Comparison of ENCODE assay signal across 7 mouse cellular contexts in the genomic region with DNA sequence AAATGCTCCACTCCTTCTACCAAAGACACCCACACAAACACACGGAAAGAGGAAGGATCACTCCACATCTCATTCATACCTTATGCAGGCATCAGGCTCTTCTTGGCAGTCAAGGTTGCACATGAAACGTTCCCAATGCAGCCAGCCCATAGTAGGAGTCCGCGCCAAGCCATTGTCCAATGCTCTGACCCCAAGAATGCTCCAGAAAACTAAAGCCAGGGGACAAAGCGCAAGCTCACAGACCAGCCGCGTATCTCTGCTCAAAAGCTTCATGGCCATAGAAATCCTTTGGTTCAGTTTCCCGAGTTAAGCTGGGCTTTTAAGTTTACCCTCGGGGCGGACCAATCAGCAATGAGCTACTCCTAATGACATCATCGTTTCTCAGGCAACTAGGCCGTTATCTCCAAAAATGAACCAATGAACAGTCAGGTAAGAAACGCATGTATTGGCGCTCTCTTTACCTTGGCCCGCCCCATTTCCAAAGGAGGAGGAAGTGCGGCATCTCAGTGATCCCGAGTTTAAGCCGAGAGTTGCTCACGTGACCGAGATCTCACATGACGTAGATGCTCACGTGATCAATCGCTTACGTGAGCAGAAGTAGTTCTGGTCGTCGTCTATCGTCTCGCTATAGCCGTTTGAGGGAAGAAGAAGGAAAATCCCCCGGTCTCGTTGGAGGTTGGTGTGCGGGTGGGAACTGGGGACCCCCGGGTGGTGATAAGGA. TPM values are rescaled to one million over a fixed set of nuclear protein-coding genes. Genes with fewer than 3 reads are reported as not detected.
DNase-seq lines count a peak whose midpoint lies in the region; ATAC-seq lines count a peak whose summit lies in the region.

A gene (minus strand): TSS at position 467 of the 721 bp plus-strand sequence.
A gene (plus strand): TSS at position 521 of the 721 bp plus-strand sequence.

- H3K4me2 ChIP-seq in embryonic facial prominence, embryonic 11.5 days (ENCODE audit: low read depth, low read length): peak within 1 kb of the TSS; percentile 50
- H3K4me2 ChIP-seq in midbrain, embryonic 13.5 days (replicated peaks): peak within 1 kb of the TSS; percentile 62

- H3K4me3 ChIP-seq in embryonic facial prominence, embryonic 11.5 days (ENCODE audit: low read depth, low read length): peak within 1 kb of the TSS; percentile 49
- H3K4me3 ChIP-seq in limb, embryonic 10.5 days: peak within 1 kb of the TSS; percentile 62
- peak within 1 kb of the TSS; percentile 53 for H3K4me3 ChIP-seq in midbrain, embryonic 13.5 days (replicated peaks)

- no peaks in the 10 kb centered on the region for H3K4me1 ChIP-seq in embryonic facial prominence, embryonic 11.5 days (ENCODE audit: control insufficient read depth, insufficient read depth, low read length)
- H3K4me1 ChIP-seq in limb, embryonic 10.5 days: 0 out of 2 replicates have a peak, but pooled peaks cover 6% of the 10 kb centered on the region
- peaks cover 21% of the 10 kb centered on the region for H3K4me1 ChIP-seq in midbrain, embryonic 13.5 days (replicated peaks)

- no peaks in the 10 kb centered on the region for H3K36me3 ChIP-seq in embryonic facial prominence, embryonic 11.5 days (replicated peaks; ENCODE audit: control insufficient read depth, insufficient read depth, low read depth, low read length)
- H3K36me3 ChIP-seq in limb, embryonic 10.5 days: peaks cover 8% of the 10 kb centered on the region
- no peaks in the 10 kb centered on the region for H3K36me3 ChIP-seq in midbrain, embryonic 13.5 days

- no peaks in the 10 kb centered on the region for H3K27me3 ChIP-seq in embryonic facial prominence, embryonic 11.5 days (ENCODE audit: control insufficient read depth, insufficient read depth, low read length)
- H3K27me3 ChIP-seq in limb, embryonic 10.5 days (ENCODE audit: low read depth, poor library complexity, severe bottlenecking): peaks cover 35% of the 10 kb centered on the region
- no peaks in the 10 kb centered on the region for H3K27me3 ChIP-seq in midbrain, embryonic 13.5 days

- peak within 1 kb of the TSS; percentile 61 for H3K9ac ChIP-seq in embryonic facial prominence, embryonic 11.5 days (replicated peaks; ENCODE audit: low read length)
- peak within 1 kb of the TSS; percentile 61 for H3K9ac ChIP-seq in midbrain, embryonic 13.5 days (replicated peaks)

- peak; percentile 88 for DNase-seq in adrenal gland, postnatal 14 days
- peak; percentile 96 for DNase-seq in embryonic facial prominence, embryonic 11.5 days (ENCODE audit: low spot score)
- DNase-seq in kidney, adult 11 months: peak; percentile 95
- peak; percentile 84 for DNase-seq in limb, embryonic 10.5 days (ENCODE audit: low spot score)
- peak; percentile 80 for DNase-seq in spleen, adult 12 weeks (ENCODE audit: low spot score)

- H3K27ac ChIP-seq in embryonic facial prominence, embryonic 11.5 days (replicated peaks; ENCODE audit: low read depth, low read length): peak within 1 kb of the TSS; percentile 73
- H3K27ac ChIP-seq in limb, embryonic 10.5 days: peak within 1 kb of the TSS; percentile 90
- H3K27ac ChIP-seq in midbrain, embryonic 13.5 days: peak within 1 kb of the TSS; percentile 91

- WGBS in embryonic facial prominence, embryonic 11.5 days: 19% methylated on average over 32 of the region's 33 CpGs
- 13% methylated on average over 33 of the region's 33 CpGs for WGBS in limb, embryonic 10.5 days
- 21% methylated on average over 33 of the region's 33 CpGs for WGBS in midbrain, embryonic 13.5 days

- ATAC-seq in embryonic facial prominence, embryonic 11.5 days (replicated peaks; ENCODE audit: insufficient number of reproducible peaks, low FRiP score, low TSS enrichment, low read depth): peak; percentile 97
- ATAC-seq in granulocyte monocyte progenitor cell, adult 5-6 weeks (replicated peaks; ENCODE audit: poor library complexity, severe bottlenecking): peak; percentile 76
- peak; percentile 98 for ATAC-seq in midbrain, embryonic 13.5 days

- H3K9me3 ChIP-seq in embryonic facial prominence, embryonic 11.5 days (replicated peaks; ENCODE audit: control insufficient read depth, low read length): no peaks in the 10 kb centered on the region
- no peaks in the 10 kb centered on the region for H3K9me3 ChIP-seq in limb, embryonic 10.5 days (replicated peaks)
- no peaks in the 10 kb centered on the region for H3K9me3 ChIP-seq in midbrain, embryonic 13.5 days

RNA-seq across cellular contexts. Expression of the first gene that starts in this region (rescaled TPM):
- 5.8 and 7.0 TPM in 2 replicates for total RNA-seq in adrenal gland, postnatal 14 days (2021)
- polyA plus RNA-seq in embryonic facial prominence, embryonic 11.5 days (2014; fragmentation: Nextera tagmentation; extraction: Ambion mirVana): 3.5 and 5.1 TPM in 2 replicates
- total RNA-seq in granulocyte monocyte progenitor cell, adult 5-6 weeks (2014; fragmentation: Nextera tagmentation): 9.2 and 14.5 TPM in 2 replicates
- total RNA-seq in granulocyte monocyte progenitor cell, adult 5-6 weeks (2017): 19.7 and 24.1 TPM in 2 replicates
- polyA plus RNA-seq in limb, embryonic 10.5 days (2016; fragmentation: Nextera tagmentation; extraction: Ambion mirVana): 6.8 and 7.4 TPM in 2 replicates
- polyA plus RNA-seq in midbrain, embryonic 13.5 days (2015; fragmentation: Nextera tagmentation; extraction: Ambion mirVana): 4.1 and 4.7 TPM in 2 replicates

RNA-seq across cellular contexts. Expression of the second gene that starts in this region (rescaled TPM):
- 96.9 and 100 TPM in 2 replicates for total RNA-seq in adrenal gland, postnatal 14 days (2021)
- polyA plus RNA-seq in embryonic facial prominence, embryonic 11.5 days (2014; fragmentation: Nextera tagmentation; extraction: Ambion mirVana): 163 and 167 TPM in 2 replicates
- total RNA-seq in granulocyte monocyte progenitor cell, adult 5-6 weeks (2014; fragmentation: Nextera tagmentation): 69.4 and 83.7 TPM in 2 replicates
- total RNA-seq in granulocyte monocyte progenitor cell, adult 5-6 weeks (2017): 155 and 165 TPM in 2 replicates
- polyA plus RNA-seq in limb, embryonic 10.5 days (2016; fragmentation: Nextera tagmentation; extraction: Ambion mirVana): 196 and 211 TPM in 2 replicates
- polyA plus RNA-seq in midbrain, embryonic 13.5 days (2015; fragmentation: Nextera tagmentation; extraction: Ambion mirVana): 184 and 186 TPM in 2 replicates

Comparison
In these comparisons a context has a peak if more than half of its experiments do, and no peak if none do; other contexts are left out.
1. Peak in every context shown above with its lines: DNase-seq, ATAC-seq, H3K4me3 ChIP-seq and H3K27ac ChIP-seq.